Mouse (Mus musculus) intestine, embryonic 14.5 days (tissue): ENCODE data around the gene Rptor. TPM values are rescaled to one million over a fixed set of nuclear protein-coding genes. Genes with fewer than 3 reads are reported as not detected.

ENCODE experiments used
- ATAC-seq: fragments of 200-750 bp; cut with Nextera tagmentation; replicated peaks from 2 replicates; pipeline ENCODE4 v1.8.0; 2017; ENCODE audit warnings: low read depth, moderate number of reproducible peaks, moderate TSS enrichment, moderate library complexity; ENCODE audit not compliant: low FRiP score, low TSS enrichment
- DNase-seq: peaks from one replicate; pipeline ENCODE4 v3.0.0-alpha.2; 2018; ENCODE audit warnings: low spot score
- H3K27ac ChIP-seq: fragments of 300-500 bp; sonication (generic); 2 replicates; pipeline ENCODE4 v1.5.1; 2014; ENCODE audit warnings: low read depth, mild to moderate bottlenecking, control low read depth
- H3K27me3 ChIP-seq: fragments of 300-500 bp; sonication (generic); replicated peaks from 2 replicates; pipeline ENCODE4 v1.6.1; 2014; ENCODE audit warnings: low read length, control low read depth; ENCODE audit not compliant: control insufficient read depth, insufficient read depth
- H3K36me3 ChIP-seq: fragments of 300-500 bp; sonication (generic); 2 replicates; pipeline ENCODE4 v1.6.1; 2014; ENCODE audit warnings: low read length, control low read depth; ENCODE audit not compliant: control insufficient read depth, insufficient read depth
- H3K4me1 ChIP-seq: fragments of 300-500 bp; sonication (generic); replicated peaks from 2 replicates; pipeline ENCODE4 v1.6.1; 2014; ENCODE audit warnings: low read length, control low read depth, mixed read lengths; ENCODE audit not compliant: control insufficient read depth, insufficient read depth
- H3K4me2 ChIP-seq: fragments of 300-500 bp; sonication (generic); 2 replicates; pipeline ENCODE4 v1.6.1; 2014; ENCODE audit warnings: low read length
- H3K4me3 ChIP-seq: fragments of 300-500 bp; sonication (generic); 2 replicates; pipeline ENCODE4 v1.5.1; 2014; ENCODE audit warnings: low read depth, low read length, control low read depth, mixed read lengths
- H3K9ac ChIP-seq: fragments of 300-500 bp; sonication (generic); 2 replicates; pipeline ENCODE4 v1.6.1; 2014; ENCODE audit warnings: mild to moderate bottlenecking, low read length
- H3K9me3 ChIP-seq: fragments of 300-500 bp; sonication (generic); 2 replicates; pipeline ENCODE4 v1.6.1; 2016; ENCODE audit warnings: low read length, control low read depth; ENCODE audit not compliant: control insufficient read depth
- WGBS: fragments of 180-500 bp; shearing (Covaris S2); extraction: QIAGEN DNeasy Blood & Tissue Kit; methylation state at CpG from one replicate; pipeline ENCODE4 v1.1.7; 2014; 5-methylcytosine and 5-hydroxymethylcytosine counted together
- polyA plus RNA-seq: library from polyadenylated mRNA; unstranded; fragments of >200 nt; fragmentation: Nextera tagmentation; extraction: Ambion mirVana; gene quantifications from 2 replicates; pipeline ENCODE4 v1.2.1, GENCODE M21; 2014

Gene Rptor
- polyA plus RNA-seq, 1 experiment from 2014 or later, result 12.9 TPM

DNA sequence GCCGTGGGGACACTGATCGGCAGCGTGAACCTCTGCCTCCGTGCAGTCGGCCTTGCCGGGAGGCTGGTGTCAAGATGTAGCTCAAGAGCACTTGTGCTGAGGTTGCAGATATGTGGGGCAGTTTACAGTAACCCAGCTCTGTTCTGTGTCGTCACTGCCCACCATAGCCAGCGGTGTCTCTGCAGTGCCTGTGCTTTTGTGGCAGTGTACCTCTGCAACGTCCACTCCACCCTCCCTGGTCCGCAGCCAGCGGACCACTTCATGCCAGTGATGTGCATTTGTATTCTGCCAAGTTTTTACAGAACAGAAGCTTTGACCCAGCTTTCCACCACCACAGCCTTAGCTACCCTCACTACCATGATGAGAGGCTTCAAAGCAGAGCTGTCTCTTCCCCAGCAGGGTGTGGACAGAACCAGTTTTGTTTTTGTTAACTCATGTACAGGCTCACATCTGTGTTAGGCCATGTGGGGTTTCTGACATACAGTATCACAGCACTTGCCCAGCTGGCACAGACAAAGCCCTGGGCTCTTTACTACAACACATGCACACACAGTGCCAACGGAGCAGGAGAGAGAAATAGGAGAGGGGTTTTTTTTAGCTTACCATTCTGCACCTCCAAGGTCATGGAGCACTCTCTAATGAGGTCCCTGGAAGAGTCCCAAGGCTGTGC lies 182.1 kb downstream of the Rptor start:
- no peak overlapping the region for H3K9ac ChIP-seq
- no peak overlapping the region for H3K4me2 ChIP-seq
- WGBS, result 93% methylated on average over 12 of the region's 12 CpGs
- H3K4me3 ChIP-seq, result no peak overlapping the region
- no peak for ATAC-seq
- no peaks in the 10 kb centered on the region for H3K9me3 ChIP-seq
- peaks cover 12% of the 10 kb centered on the region; the same call in 1 of the 2 replicates for H3K36me3 ChIP-seq
- H3K27ac ChIP-seq, result no peak overlapping the region
- DNase-seq, result no peak
- H3K4me1 ChIP-seq, result no peaks in the 10 kb centered on the region
- H3K27me3 ChIP-seq, result no peaks in the 10 kb centered on the region

GRCm38 (mm10) chr11:119785661-119786384 lies 183.1 kb downstream of the Rptor start:
- Histone ChIP-seq H3K27me3 (no peaks in the 10 kb centered on the region), H3K4me1 (no peaks in the 10 kb centered on the region), H3K9me3 (no peaks in the 10 kb centered on the region), H3K4me3 (no peak overlapping the region), H3K4me2 (no peak overlapping the region), H3K9ac (no peak overlapping the region), H3K36me3 (peaks cover 7% of the 10 kb centered on the region; the same call in 1 of the 2 replicates), H3K27ac (no peak overlapping the region)
- DNase-seq (no peak), ATAC-seq (no peak)
- 91% methylated on average over 7 of the region's 7 CpGs for WGBS

- Histone ChIP-seq H3K27me3 (no peaks in the 10 kb centered on the region), H3K9ac (no peak overlapping the region), H3K4me2 (no peak overlapping the region), H3K9me3 (no peaks in the 10 kb centered on the region), H3K4me3 (no peak overlapping the region), H3K36me3 (peaks cover 5% of the 10 kb centered on the region; the same call in 1 of the 2 replicates), H3K4me1 (no peaks in the 10 kb centered on the region), H3K27ac (no peak overlapping the region)
- 87% methylated on average over 8 of the region's 8 CpGs for WGBS
- ATAC-seq (no peak), DNase-seq (no peak)
These were observed 183.7 kb downstream of the Rptor start for GRCm38 (mm10) chr11:119786385-119786880.

GRCm38 (mm10) chr11:119788488-119788887 lies 185.8 kb downstream of the Rptor start:
- H3K36me3 ChIP-seq, result no peaks in the 10 kb centered on the region
- DNase-seq (no peak), ATAC-seq (no peak)
- H3K4me1 ChIP-seq, result peaks cover 6% of the 10 kb centered on the region
- no peak overlapping the region for H3K9ac ChIP-seq
- H3K4me3 ChIP-seq, result no peak overlapping the region
- no peak overlapping the region for H3K27ac ChIP-seq
- no peaks in the 10 kb centered on the region for H3K27me3 ChIP-seq
- H3K9me3 ChIP-seq, result no peaks in the 10 kb centered on the region
- no peak overlapping the region for H3K4me2 ChIP-seq
- WGBS, result 60% methylated on average over 7 of the region's 7 CpGs

- WGBS, result 78% methylated on average over 3 of the region's 3 CpGs
- Histone ChIP-seq H3K9ac (no peak overlapping the region), H3K4me3 (no peak overlapping the region), H3K27me3 (no peaks in the 10 kb centered on the region), H3K9me3 (no peaks in the 10 kb centered on the region), H3K27ac (no peak overlapping the region), H3K4me2 (no peak overlapping the region), H3K36me3 (no peaks in the 10 kb centered on the region), H3K4me1 (peaks cover 7% of the 10 kb centered on the region)
- ATAC-seq, result no peak
- DNase-seq, result no peak
These were observed 186.4 kb downstream of the Rptor start for GRCm38 (mm10) chr11:119788919-119789713.

DNA sequence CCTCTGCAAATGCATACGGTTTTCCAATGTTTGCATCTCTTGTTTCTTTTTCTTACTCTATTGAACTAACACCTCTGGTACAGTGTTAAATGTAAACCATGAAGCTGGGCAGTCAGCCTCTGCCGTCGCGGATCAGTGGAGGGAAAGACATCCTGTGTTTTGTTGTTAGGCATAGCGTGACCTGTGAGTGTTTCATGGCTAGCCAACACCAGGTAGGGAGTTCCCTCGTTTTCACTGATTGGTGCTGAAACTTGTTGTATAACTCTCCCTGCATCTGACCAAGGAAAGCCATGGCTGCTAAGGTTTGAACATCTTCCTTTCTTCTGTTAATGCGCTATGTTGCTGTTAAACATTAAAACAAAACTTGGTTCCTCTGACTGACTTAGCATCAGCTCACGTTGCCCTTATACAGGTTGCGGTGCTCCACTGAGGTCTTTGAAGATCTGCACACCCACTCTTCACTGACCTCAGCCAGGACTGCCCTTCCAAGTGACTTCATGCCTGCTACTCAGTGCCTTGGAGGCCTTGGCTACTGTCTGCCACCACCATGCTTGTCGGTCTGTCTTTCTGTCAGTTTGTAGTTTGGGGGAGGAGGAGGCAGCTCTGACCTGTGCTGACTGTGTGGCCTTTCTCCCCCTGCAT lies 189.3 kb downstream of the Rptor start:
- H3K4me2 ChIP-seq, result no peak overlapping the region
- H3K27ac ChIP-seq, result no peak overlapping the region
- H3K9me3 ChIP-seq, result no peaks in the 10 kb centered on the region
- H3K4me1 ChIP-seq, result peaks cover 14% of the 10 kb centered on the region
- ATAC-seq, result no peak
- DNase-seq, result no peak
- H3K4me3 ChIP-seq, result no peak overlapping the region
- no peak overlapping the region for H3K9ac ChIP-seq
- H3K27me3 ChIP-seq, result no peaks in the 10 kb centered on the region
- 63% methylated on average over 10 of the region's 10 CpGs for WGBS
- H3K36me3 ChIP-seq, result no peaks in the 10 kb centered on the region

GRCm38 (mm10) chr11:119793378-119793777 lies 190.7 kb downstream of the Rptor start:
- no peak overlapping the region for H3K9ac ChIP-seq
- H3K27ac ChIP-seq, result no peak overlapping the region
- no peak for ATAC-seq
- no peaks in the 10 kb centered on the region for H3K27me3 ChIP-seq
- no peaks in the 10 kb centered on the region for H3K9me3 ChIP-seq
- no peak for DNase-seq
- no peaks in the 10 kb centered on the region for H3K36me3 ChIP-seq
- no peak overlapping the region for H3K4me3 ChIP-seq
- peaks cover 14% of the 10 kb centered on the region for H3K4me1 ChIP-seq
- no peak overlapping the region for H3K4me2 ChIP-seq
- 35% methylated on average over 6 of the region's 6 CpGs for WGBS

- Histone ChIP-seq H3K36me3 (no peaks in the 10 kb centered on the region), H3K27me3 (no peaks in the 10 kb centered on the region), H3K9ac (no peak overlapping the region), H3K4me1 (peaks cover 14% of the 10 kb centered on the region), H3K27ac (no peak overlapping the region), H3K9me3 (no peaks in the 10 kb centered on the region), H3K4me3 (no peak overlapping the region), H3K4me2 (no peak overlapping the region)
- ATAC-seq (no peak), DNase-seq (no peak)
- WGBS, result 100% methylated on average over 1 of the region's 1 CpGs
These were observed 191.3 kb downstream of the Rptor start for GRCm38 (mm10) chr11:119794020-119794419.
